Mouse (Mus musculus) MEL (cell line): ENCODE data around the gene Timeless.
A peak's percentile ranks its signal among the peaks of the same experiment; 100 is the strongest.

ENCODE experiments used
- BHLHE40 ChIP-seq: IDR thresholded peaks from 2 replicates; pipeline ENCODE4 v1.6.1; 2012; ENCODE audit warnings: low read depth, mild to moderate bottlenecking, inconsistent platforms, low read length, improper control_type of control experiment, borderline replicate concordance
- MXI1 ChIP-seq: IDR thresholded peaks from 2 replicates; pipeline ENCODE4 v1.6.1; 2011; ENCODE audit warnings: mild to moderate bottlenecking, low read depth, low read length, improper control_type of control experiment
- POLR2A ChIP-seq, 2 experiments: IDR thresholded peaks; 2 replicates each; pipeline ENCODE4 v1.6.1; 2011 to 2012; ENCODE audit warnings: low read length in 2 of 2, mild to moderate bottlenecking in 2 of 2, control low read depth in 1 of 2, improper control_type of control experiment in 1 of 2, low read depth in 1 of 2, moderate library complexity in 1 of 2; ENCODE audit not compliant: control insufficient read depth in 1 of 2, insufficient read depth in 1 of 2, poor library complexity in 1 of 2
- POLR2AphosphoS2 ChIP-seq: IDR thresholded peaks from 2 replicates; pipeline ENCODE4 v1.6.1; 2011; ENCODE audit warnings: low read length, improper control_type of control experiment
- TCF12 ChIP-seq: IDR thresholded peaks from 2 replicates; pipeline ENCODE4 v1.6.1; 2014; ENCODE audit warnings: low read depth, mild to moderate bottlenecking, inconsistent platforms, low read length, improper control_type of control experiment, moderate library complexity

GRCm38 (mm10) chr10:128227592-128227991, 4.3 kb upstream of the Timeless start:
- TF ChIP-seq POLR2A (IDR thresholded peaks at IDR 0.05; ENCODE audit: control insufficient read depth in 1 of 2, insufficient read depth in 1 of 2, low read depth in 1 of 2, low read length in 2 of 2, poor library complexity in 1 of 2) (no peak), TCF12 (no peak), POLR2AphosphoS2 (no peak), BHLHE40 (peak; percentile 43), MXI1 (peak; percentile 56; the same call in 1 of the 2 replicates)
